Mouse (Mus musculus) hindbrain, embryonic 12.5 days (tissue): Measurements from ENCODE around the gene Zfc3h1. TPM values are rescaled to one million over a fixed set of nuclear protein-coding genes. Genes with fewer than 3 reads are reported as not detected.

Experiments used
- ATAC-seq: fragments of 200-750 bp; cut with Nextera tagmentation; 2 replicates; pipeline ENCODE4 v1.8.0; 2017; ENCODE audit warnings: moderate TSS enrichment; ENCODE audit not compliant: low FRiP score
- H3K27ac ChIP-seq: fragments of 300-500 bp; sonication (generic); 2 replicates; pipeline ENCODE4 v1.5.1; 2016; ENCODE audit warnings: mild to moderate bottlenecking
- H3K27me3 ChIP-seq: fragments of 300-500 bp; sonication (generic); 2 replicates; pipeline ENCODE4 v1.6.1; 2016; ENCODE audit warnings: mild to moderate bottlenecking
- H3K36me3 ChIP-seq: fragments of 300-500 bp; sonication (generic); 2 replicates; pipeline ENCODE4 v1.6.1; 2016; ENCODE audit warnings: mild to moderate bottlenecking
- H3K4me1 ChIP-seq: fragments of 300-500 bp; sonication (generic); 2 replicates; pipeline ENCODE4 v1.6.1; 2016
- H3K4me2 ChIP-seq: fragments of 300-500 bp; sonication (generic); replicated peaks from 2 replicates; pipeline ENCODE4 v1.6.1; 2016; ENCODE audit warnings: mild to moderate bottlenecking
- H3K4me3 ChIP-seq: fragments of 300-500 bp; sonication (generic); 2 replicates; pipeline ENCODE4 v1.5.1; 2016; ENCODE audit warnings: mild to moderate bottlenecking
- H3K9ac ChIP-seq: fragments of 300-500 bp; sonication (generic); 2 replicates; pipeline ENCODE4 v1.6.1; 2016; ENCODE audit warnings: mild to moderate bottlenecking, moderate library complexity
- H3K9me3 ChIP-seq: fragments of 300-500 bp; sonication (generic); replicated peaks from 2 replicates; pipeline ENCODE4 v1.6.1; 2016; ENCODE audit warnings: mild to moderate bottlenecking
- WGBS: fragments of 180-500 bp; shearing (Covaris S2); methylation state at CpG from one replicate; pipeline ENCODE4 v1.1.7; 2016; 5-methylcytosine and 5-hydroxymethylcytosine counted together
- polyA plus RNA-seq: library from polyadenylated mRNA; unstranded; fragments of >200 nt; fragmentation: Nextera tagmentation; extraction: Ambion mirVana; gene quantifications from 2 replicates; pipeline ENCODE4 v1.2.1, GENCODE M21; 2016

Zfc3h1 gene
- polyA plus RNA-seq, 1 experiment from 2014 or later, result 26.3 TPM

DNA sequence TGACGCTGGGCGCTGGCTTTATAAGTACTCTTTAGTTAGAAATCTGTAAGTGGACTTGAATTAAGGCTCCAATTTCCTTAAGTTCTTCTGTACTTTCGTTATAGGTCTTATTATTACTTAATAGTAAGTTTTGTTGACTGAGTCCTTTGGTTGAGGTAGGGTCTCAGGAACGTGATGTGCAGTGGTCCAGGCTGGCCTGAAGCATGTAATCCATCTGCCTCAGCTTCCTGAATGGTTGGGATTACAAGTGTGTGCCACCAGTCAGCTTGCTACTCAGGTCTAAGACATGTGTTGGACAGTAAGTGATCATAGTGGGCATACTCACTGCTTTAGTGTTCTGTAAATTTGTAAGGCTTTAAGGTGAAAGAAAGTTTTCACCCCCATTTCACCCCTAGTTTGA is 6.3 kb downstream of the Zfc3h1 start:
- Histone ChIP-seq H3K4me2 (no peak overlapping the region), H3K27ac (no peak overlapping the region), H3K9me3 (no peaks in the 10 kb centered on the region), H3K4me3 (no peak overlapping the region), H3K36me3 (peaks cover 18% of the 10 kb centered on the region), H3K27me3 (no peaks in the 10 kb centered on the region), H3K9ac (no peak overlapping the region), H3K4me1 (peaks cover 31% of the 10 kb centered on the region)
- no peak for ATAC-seq
- WGBS, result 92% methylated on average over 4 of the region's 4 CpGs

DNA sequence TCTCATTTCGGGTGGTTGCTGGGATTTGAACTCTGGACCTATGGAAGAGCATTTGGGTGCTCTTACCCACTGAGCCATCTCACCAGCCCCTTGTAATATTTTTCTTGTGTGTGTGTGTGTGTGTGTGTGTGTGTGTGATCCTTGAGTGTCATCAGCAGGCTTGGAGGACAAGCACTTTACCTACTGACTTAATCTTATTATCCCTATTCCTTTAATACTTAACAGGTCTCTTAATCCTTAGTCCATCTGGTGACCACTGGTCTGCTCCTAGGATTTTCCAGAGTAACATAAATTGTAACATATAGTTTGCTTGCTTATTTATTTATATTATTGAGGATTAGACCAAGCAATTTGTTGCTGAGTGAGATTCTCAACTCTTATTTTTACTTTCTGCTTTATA is 7.1 kb downstream of the Zfc3h1 start:
- Histone ChIP-seq H3K27me3 (no peaks in the 10 kb centered on the region), H3K9ac (no peak overlapping the region), H3K4me2 (no peak overlapping the region), H3K4me3 (no peak overlapping the region), H3K27ac (no peak overlapping the region), H3K36me3 (peaks cover 18% of the 10 kb centered on the region), H3K9me3 (no peaks in the 10 kb centered on the region), H3K4me1 (peaks cover 27% of the 10 kb centered on the region)
- 86% methylated on average over 1 of the region's 1 CpGs for WGBS
- ATAC-seq, result no peak

DNA sequence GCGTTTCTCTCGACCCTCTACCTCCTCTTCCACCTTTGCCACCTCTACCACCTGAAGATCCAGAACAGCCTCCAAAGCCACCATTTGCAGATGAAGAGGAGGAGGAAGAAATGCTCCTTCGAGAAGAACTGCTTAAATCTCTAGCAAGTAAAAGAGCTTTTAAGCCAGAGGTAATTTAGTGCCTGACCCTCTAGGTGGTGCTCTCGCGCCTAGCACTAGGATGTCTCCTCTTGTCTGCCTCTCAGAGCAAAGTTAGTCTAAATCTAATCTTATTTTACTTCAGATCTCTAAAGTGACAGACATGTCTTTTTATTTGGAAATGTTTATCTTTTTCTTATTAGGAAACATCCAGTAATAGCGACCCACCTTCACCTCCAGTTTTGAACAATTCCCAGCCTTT is 21.6 kb downstream of the Zfc3h1 start:
- H3K4me2 ChIP-seq, result no peak overlapping the region
- no peak overlapping the region for H3K4me3 ChIP-seq
- H3K9me3 ChIP-seq, result no peaks in the 10 kb centered on the region
- H3K36me3 ChIP-seq, result peaks cover 61% of the 10 kb centered on the region
- no peak overlapping the region for H3K27ac ChIP-seq
- H3K4me1 ChIP-seq, result no peaks in the 10 kb centered on the region
- no peak overlapping the region for H3K9ac ChIP-seq
- ATAC-seq, result no peak
- WGBS, result 74% methylated on average over 6 of the region's 6 CpGs
- no peaks in the 10 kb centered on the region for H3K27me3 ChIP-seq

- Histone ChIP-seq H3K9ac (no peak overlapping the region), H3K27ac (no peak overlapping the region), H3K9me3 (no peaks in the 10 kb centered on the region), H3K4me3 (no peak overlapping the region), H3K36me3 (peaks cover 67% of the 10 kb centered on the region), H3K4me1 (no peaks in the 10 kb centered on the region), H3K27me3 (no peaks in the 10 kb centered on the region), H3K4me2 (no peak overlapping the region)
- WGBS, result 94% methylated on average over 2 of the region's 2 CpGs
- no peak for ATAC-seq
Measured at GRCm38 (mm10) chr10:115413496-115413895, 28.7 kb downstream of the Zfc3h1 start.

DNA sequence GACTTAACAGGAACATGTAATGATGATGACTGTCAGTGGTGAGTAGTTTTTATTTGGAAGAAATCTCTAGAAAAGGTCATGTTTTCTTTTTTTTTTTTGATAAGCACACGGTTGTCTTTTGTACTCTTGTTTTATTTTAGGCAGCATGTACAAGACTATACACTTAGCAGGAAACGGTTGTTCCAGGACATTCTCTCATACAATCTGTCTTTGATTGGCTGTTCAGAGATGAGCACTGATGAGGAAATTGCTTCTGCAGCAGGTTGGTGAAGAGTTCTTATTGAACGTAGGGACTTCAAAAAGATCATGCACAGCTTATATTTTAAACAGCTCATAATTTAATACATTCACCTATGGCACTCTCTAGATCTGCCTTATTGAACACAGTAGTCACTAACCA is 29.3 kb downstream of the Zfc3h1 start:
- Histone ChIP-seq H3K4me3 (no peak overlapping the region), H3K4me1 (no peaks in the 10 kb centered on the region), H3K9me3 (no peaks in the 10 kb centered on the region), H3K9ac (no peak overlapping the region), H3K27ac (no peak overlapping the region), H3K36me3 (peaks cover 66% of the 10 kb centered on the region), H3K4me2 (no peak overlapping the region), H3K27me3 (no peaks in the 10 kb centered on the region)
- WGBS, result 90% methylated on average over 3 of the region's 3 CpGs
- no peak for ATAC-seq

- no peaks in the 10 kb centered on the region for H3K4me1 ChIP-seq
- no peaks in the 10 kb centered on the region for H3K9me3 ChIP-seq
- no peak overlapping the region for H3K9ac ChIP-seq
- no peak overlapping the region for H3K27ac ChIP-seq
- H3K4me3 ChIP-seq, result no peak overlapping the region
- H3K36me3 ChIP-seq, result peaks cover 42% of the 10 kb centered on the region
- 84% methylated on average over 4 of the region's 4 CpGs for WGBS
- H3K4me2 ChIP-seq, result no peak overlapping the region
- no peaks in the 10 kb centered on the region for H3K27me3 ChIP-seq
- ATAC-seq, result no peak
Measured at GRCm38 (mm10) chr10:115421976-115422375, 37.2 kb downstream of the Zfc3h1 start.

DNA sequence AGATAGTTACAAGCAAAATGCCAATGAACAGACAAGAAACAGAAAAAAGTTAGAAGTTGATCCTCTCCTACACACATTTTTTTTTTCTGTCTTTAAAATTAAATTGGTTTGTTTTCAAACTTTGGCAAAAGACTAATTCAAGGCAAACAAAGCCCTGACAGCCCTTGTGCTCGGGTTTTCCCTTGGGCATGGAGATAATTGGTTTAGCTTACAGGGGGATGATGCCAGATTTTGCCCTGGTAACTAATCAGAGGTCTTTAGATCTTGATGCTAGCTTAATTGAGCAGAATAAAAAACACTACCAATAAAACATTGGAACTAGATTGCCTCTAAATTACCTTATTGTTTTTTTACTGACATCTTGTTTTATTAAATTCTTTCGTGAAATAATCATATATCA is 40.6 kb downstream of the Zfc3h1 start:
- H3K4me1 ChIP-seq, result no peaks in the 10 kb centered on the region
- no peaks in the 10 kb centered on the region for H3K27me3 ChIP-seq
- H3K4me2 ChIP-seq, result no peak overlapping the region
- H3K9me3 ChIP-seq, result no peaks in the 10 kb centered on the region
- H3K27ac ChIP-seq, result no peak overlapping the region
- 69% methylated on average over 2 of the region's 2 CpGs for WGBS
- no peak overlapping the region for H3K4me3 ChIP-seq
- ATAC-seq, result no peak
- no peak overlapping the region for H3K9ac ChIP-seq
- H3K36me3 ChIP-seq, result peaks cover 57% of the 10 kb centered on the region

- no peak for ATAC-seq
- Histone ChIP-seq H3K9me3 (no peaks in the 10 kb centered on the region), H3K4me3 (no peak overlapping the region), H3K27me3 (no peaks in the 10 kb centered on the region), H3K27ac (no peak overlapping the region), H3K4me2 (no peak overlapping the region), H3K4me1 (no peaks in the 10 kb centered on the region), H3K36me3 (peaks cover 20% of the 10 kb centered on the region), H3K9ac (no peak overlapping the region)
- WGBS, result 93% methylated on average over 4 of the region's 4 CpGs
Measured at GRCm38 (mm10) chr10:115437286-115437685, 52.5 kb downstream of the Zfc3h1 start.

DNA sequence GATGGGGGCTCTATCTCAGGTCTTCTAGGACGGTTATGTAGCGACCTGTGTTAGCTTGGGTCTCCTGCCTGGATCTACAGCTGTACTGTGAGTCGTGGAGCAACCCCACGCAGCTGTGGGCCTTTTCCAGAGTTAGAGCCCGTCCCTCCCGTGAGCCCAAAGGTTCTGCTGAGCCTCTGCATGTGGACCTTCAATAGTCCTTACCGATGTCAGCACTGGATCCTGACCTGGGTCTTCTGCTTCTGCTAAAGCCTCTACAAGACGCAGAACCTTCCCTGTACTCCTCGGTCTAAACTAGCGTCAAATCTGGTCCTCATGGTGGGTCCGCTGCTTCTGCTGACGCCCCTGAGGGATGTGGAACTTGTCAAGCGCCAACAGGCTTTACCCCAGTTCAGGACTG is 63.9 kb downstream of the Zfc3h1 start:
- H3K4me2 ChIP-seq, result no peak overlapping the region
- no peak overlapping the region for H3K4me3 ChIP-seq
- ATAC-seq, result no peak
- H3K27ac ChIP-seq, result no peak overlapping the region
- no peaks in the 10 kb centered on the region for H3K4me1 ChIP-seq
- WGBS, result 93% methylated on average over 13 of the region's 13 CpGs
- H3K9ac ChIP-seq, result no peak overlapping the region
- no peaks in the 10 kb centered on the region for H3K36me3 ChIP-seq
- peaks cover 8% of the 10 kb centered on the region for H3K9me3 ChIP-seq
- H3K27me3 ChIP-seq, result no peaks in the 10 kb centered on the region

GRCm38 (mm10) chr10:115457368-115458021 is 72.7 kb downstream of the Zfc3h1 start:
- no peak overlapping the region for H3K27ac ChIP-seq
- no peak for ATAC-seq
- no peaks in the 10 kb centered on the region for H3K4me1 ChIP-seq
- no peaks in the 10 kb centered on the region for H3K36me3 ChIP-seq
- no peak overlapping the region for H3K9ac ChIP-seq
- H3K4me2 ChIP-seq, result no peak overlapping the region
- H3K9me3 ChIP-seq, result no peaks in the 10 kb centered on the region
- 66% methylated on average over 6 of the region's 6 CpGs for WGBS
- no peak overlapping the region for H3K4me3 ChIP-seq
- no peaks in the 10 kb centered on the region for H3K27me3 ChIP-seq

DNA sequence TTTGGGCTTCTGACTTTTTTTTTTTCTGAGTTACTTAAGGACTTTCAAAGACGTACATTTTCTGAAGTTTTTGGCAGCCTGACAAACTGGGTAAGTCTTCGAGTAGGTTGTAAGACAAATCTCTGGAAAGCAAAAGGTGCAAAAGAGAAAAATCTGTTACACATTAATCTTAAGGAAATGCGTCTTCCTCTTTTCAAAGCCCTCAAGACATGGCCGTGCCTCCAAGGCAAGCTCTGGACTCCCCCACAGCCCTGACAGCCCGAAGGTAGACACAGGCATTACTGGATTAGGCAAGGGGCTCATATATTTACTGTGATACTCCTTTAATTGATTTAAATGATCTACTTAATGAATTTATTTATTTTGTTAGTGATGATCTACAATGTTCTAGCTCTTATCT is 77.9 kb downstream of the Zfc3h1 start:
- Histone ChIP-seq H3K9ac (no peak overlapping the region), H3K36me3 (no peaks in the 10 kb centered on the region), H3K4me2 (no peak overlapping the region), H3K27me3 (no peaks in the 10 kb centered on the region), H3K27ac (no peak overlapping the region), H3K4me1 (no peaks in the 10 kb centered on the region), H3K9me3 (no peaks in the 10 kb centered on the region), H3K4me3 (no peak overlapping the region)
- no peak for ATAC-seq
- 74% methylated on average over 5 of the region's 5 CpGs for WGBS

- WGBS, result 70% methylated on average over 7 of the region's 7 CpGs
- no peak overlapping the region for H3K4me2 ChIP-seq
- H3K4me1 ChIP-seq, result no peaks in the 10 kb centered on the region
- H3K27ac ChIP-seq, result no peak overlapping the region
- H3K9me3 ChIP-seq, result no peaks in the 10 kb centered on the region
- no peak for ATAC-seq
- no peak overlapping the region for H3K9ac ChIP-seq
- H3K36me3 ChIP-seq, result no peaks in the 10 kb centered on the region
- H3K4me3 ChIP-seq, result no peak overlapping the region
- no peaks in the 10 kb centered on the region for H3K27me3 ChIP-seq
Measured at GRCm38 (mm10) chr10:115465072-115465471, 80.3 kb downstream of the Zfc3h1 start.

DNA sequence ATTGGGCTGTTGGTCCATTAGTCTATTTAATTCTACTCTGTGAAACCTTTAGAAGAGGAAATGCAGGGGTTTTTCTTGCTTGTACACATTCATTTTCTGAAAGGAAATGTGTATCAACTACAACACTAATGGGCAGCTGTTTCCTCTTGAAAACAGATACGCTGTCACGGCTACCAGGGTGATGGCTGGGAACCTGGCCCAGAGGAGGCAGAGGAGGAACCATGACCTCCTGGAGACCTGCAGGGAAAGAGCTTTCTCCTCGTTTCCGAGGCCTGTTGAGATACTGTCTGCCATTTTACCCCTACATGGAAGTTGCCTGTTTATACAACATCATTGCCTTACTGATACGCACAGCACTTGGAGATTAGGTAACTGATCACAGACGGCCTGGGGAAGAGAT is 81.0 kb downstream of the Zfc3h1 start:
- Histone ChIP-seq H3K27ac (no peak overlapping the region), H3K4me2 (no peak overlapping the region), H3K4me1 (no peaks in the 10 kb centered on the region), H3K36me3 (no peaks in the 10 kb centered on the region), H3K4me3 (no peak overlapping the region), H3K9me3 (no peaks in the 10 kb centered on the region), H3K9ac (no peak overlapping the region), H3K27me3 (no peaks in the 10 kb centered on the region)
- no peak for ATAC-seq
- WGBS, result 77% methylated on average over 6 of the region's 6 CpGs
